Mouse (Mus musculus) liver, postnatal 0 days (tissue): ENCODE results near the gene Pde6h.

ENCODE experiments used
- CTCF ChIP-seq: sonication (generic); IDR thresholded peaks from 2 replicates; pipeline ENCODE4 v1.5.1; 2016; ENCODE audit warnings: antibody characterized with exemption, low read depth
- EP300 ChIP-seq: IDR thresholded peaks from 2 replicates; pipeline ENCODE4 v1.6.1; 2016; ENCODE audit warnings: antibody characterized with exemption, low read depth, mild to moderate bottlenecking

DNA sequence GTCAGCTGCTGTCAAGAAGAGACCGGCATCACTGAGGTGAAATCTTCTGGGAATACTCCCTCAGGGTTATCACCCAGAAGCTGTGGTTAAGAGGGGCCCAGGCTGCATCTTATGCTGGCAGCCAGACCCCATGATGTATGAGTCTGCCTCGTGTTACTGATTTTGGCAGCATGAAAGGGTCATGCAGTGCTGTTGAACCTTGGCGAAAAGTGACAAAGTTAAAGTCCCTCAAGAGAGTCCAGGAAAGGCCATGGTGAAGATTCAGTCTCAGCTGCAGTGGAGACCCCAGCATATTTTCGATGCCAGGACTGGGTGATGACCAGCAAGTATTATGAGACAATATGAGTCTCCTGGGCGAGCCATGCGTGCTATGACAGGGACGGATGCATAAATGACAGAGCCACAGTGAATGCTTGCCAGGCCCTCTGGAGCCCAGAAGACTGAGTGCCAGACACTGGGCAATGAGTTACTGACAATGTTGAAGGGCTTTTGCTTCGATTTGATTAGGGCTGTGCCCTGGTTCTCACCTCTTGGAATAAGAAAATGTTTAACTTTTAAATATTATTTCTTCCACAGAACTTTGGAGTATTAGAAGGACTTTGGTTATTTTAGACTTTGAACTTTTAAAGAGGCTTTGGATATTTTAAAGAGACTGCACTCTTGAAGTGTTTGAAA lies 7.8 kb upstream of the Pde6h start:
- TF ChIP-seq CTCF (no peak), EP300 (no peak)
